Mouse (Mus musculus): ENCODE data around the gene Mmp24.

DNA sequence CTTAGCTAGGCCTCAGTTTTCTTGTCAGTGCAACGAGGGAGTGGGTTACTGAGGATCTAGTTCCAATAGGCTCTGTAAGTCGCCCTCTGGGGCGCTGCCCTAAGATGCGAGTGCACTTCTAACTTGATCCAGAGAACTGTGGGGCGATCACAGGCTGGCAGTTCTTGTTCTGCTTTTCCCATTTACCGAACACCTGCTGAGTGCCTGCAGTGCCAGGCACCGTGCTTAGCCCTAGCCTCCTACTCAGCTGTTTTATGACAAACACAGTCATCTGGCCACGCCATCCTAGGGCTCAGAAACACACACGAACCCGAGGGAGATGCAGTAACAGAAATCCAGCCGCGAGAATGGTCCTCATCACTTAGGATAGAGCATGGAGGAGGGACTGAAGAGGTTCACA lies 17.8 kb downstream of the Mmp24 start:
- no peak for TF ChIP-seq CTCF (IDR thresholded peaks at IDR 0.05; ENCODE audit: borderline replicate concordance, insufficient read depth, low read length)
- no peak for TF ChIP-seq POLR2A (IDR thresholded peaks at IDR 0.05; ENCODE audit: low read depth, low read length)
